19 mouse cellular contexts compared by ENCODE assay signal in the genomic region with DNA sequence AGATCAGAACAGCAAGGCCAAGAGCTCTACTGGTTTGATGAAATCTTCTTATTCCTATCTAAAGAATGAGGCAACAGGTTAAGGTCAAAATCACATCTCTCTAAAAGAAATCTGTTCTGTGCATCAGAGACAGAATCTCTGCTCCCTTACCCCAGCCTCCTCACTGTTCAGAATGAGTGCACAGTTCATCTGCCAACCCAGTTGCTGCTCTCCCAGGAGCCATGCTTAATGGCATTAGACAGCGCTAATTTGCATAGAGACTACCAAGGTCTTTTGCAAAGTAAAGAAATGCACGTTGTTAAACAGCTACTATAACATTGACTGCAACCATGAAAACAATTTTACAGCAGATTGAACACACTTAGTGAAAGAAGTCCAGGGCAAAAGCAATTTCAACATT.
"Had no signal": no experiment of that assay in that cellular context is flagged by ENCODE, and none has a peak within 500 bp of the region (broad histone marks: within the 10 kb centered on the region; RNA-seq: fewer than 3 reads in every experiment).

No protein-coding gene starts in this region.

- H3K4me3 ChIP-seq: liver, embryonic 13.5 days; liver, embryonic 15.5 days; lung, embryonic 15.5 days; megakaryocyte, embryonic 14.5 days; midbrain, embryonic 12.5 days; stomach, embryonic 15.5 days had no signal

- H3K27ac ChIP-seq: liver, embryonic 13.5 days; liver, embryonic 15.5 days; lung, embryonic 15.5 days; macrophage; midbrain, embryonic 12.5 days; stomach, embryonic 15.5 days; stomach, postnatal 0 days had no signal

- H3K27me3 ChIP-seq: liver, embryonic 13.5 days; liver, embryonic 15.5 days; lung, embryonic 15.5 days; megakaryocyte, embryonic 14.5 days; midbrain, embryonic 12.5 days; stomach, embryonic 15.5 days had no signal

- H3K9ac ChIP-seq: liver, embryonic 13.5 days; liver, embryonic 15.5 days; liver, postnatal 0 days; lung, embryonic 15.5 days; midbrain, embryonic 12.5 days; stomach, embryonic 15.5 days had no signal

- DNase-seq: liver, embryonic 13.5 days; liver, postnatal 0 days; lung, adult 2 months; lung, postnatal 14 days; lung, postnatal 36 days; midbrain, embryonic 14.5 days; right cerebral cortex, postnatal 14 days; thymus, adult 2 months; thymus, postnatal 25 days; thymus, postnatal 4 days had no signal

- H3K4me2 ChIP-seq: liver, embryonic 13.5 days; liver, embryonic 15.5 days; lung, embryonic 15.5 days; midbrain, embryonic 12.5 days; stomach, embryonic 15.5 days had no signal

- H3K4me1 ChIP-seq: liver, embryonic 13.5 days; liver, embryonic 15.5 days; lung, embryonic 15.5 days; megakaryocyte, embryonic 14.5 days; midbrain, embryonic 12.5 days; stomach, embryonic 15.5 days had no signal

- H3K36me3 ChIP-seq: liver, embryonic 13.5 days; liver, embryonic 15.5 days; lung, embryonic 15.5 days; midbrain, embryonic 12.5 days; stomach, embryonic 15.5 days had no signal

- H3K9me3 ChIP-seq: liver, embryonic 13.5 days; liver, embryonic 15.5 days; lung, embryonic 15.5 days; midbrain, embryonic 12.5 days; stomach, embryonic 15.5 days had no signal

- ATAC-seq: liver, postnatal 0 days; lung, postnatal 0 days; midbrain, embryonic 16.5 days had no signal
